Mouse (Mus musculus): ENCODE measurements at regions not wholly inside any gene's neighbourhood (a gene's known extent, or its start where the extent isn't known, plus 50 kb on each side); places are given as distances from the start of the nearest gene placed in this dataset.

GRCm38 (mm10) chr4:127533726-127534125, 175.7 kb upstream of the Gjb5 start:
- DNase-seq (ENCODE audit: low spot score in 2 of 2), result no peak

GRCm38 (mm10) chr4:127530779-127531178, 172.8 kb upstream of the Gjb5 start:
- no peak for DNase-seq (ENCODE audit: low spot score in 2 of 2)

- no peak for DNase-seq (ENCODE audit: low spot score in 2 of 2)
Measured at GRCm38 (mm10) chr4:127522151-127522550, 164.2 kb upstream of the Gjb5 start.

GRCm38 (mm10) chr4:127517978-127518377, 160.0 kb upstream of the Gjb5 start:
- no peak for DNase-seq (ENCODE audit: low spot score in 2 of 2)

GRCm38 (mm10) chr4:127517539-127517938, 159.6 kb upstream of the Gjb5 start:
- DNase-seq (ENCODE audit: low spot score in 2 of 2), result no peak

- no peak for DNase-seq (ENCODE audit: low spot score in 2 of 2)
Measured at GRCm38 (mm10) chr4:127509936-127510335, 152.0 kb upstream of the Gjb5 start.

- no peak for DNase-seq (ENCODE audit: low spot score in 2 of 2)
Measured at GRCm38 (mm10) chr4:127502621-127503020, 144.6 kb upstream of the Gjb5 start.

- no peak for DNase-seq (ENCODE audit: low spot score in 2 of 2)
Measured at GRCm38 (mm10) chr4:127501881-127502280, 143.9 kb upstream of the Gjb5 start.

- DNase-seq (ENCODE audit: low spot score in 2 of 2), result no peak
Measured at GRCm38 (mm10) chr4:127487016-127487780, 129.2 kb upstream of the Gjb5 start.

GRCm38 (mm10) chr4:127485238-127485637, 127.3 kb upstream of the Gjb5 start:
- no peak for DNase-seq (ENCODE audit: low spot score in 2 of 2)

GRCm38 (mm10) chr4:127482461-127482860, 124.5 kb upstream of the Gjb5 start:
- no peak for DNase-seq (ENCODE audit: low spot score in 2 of 2)

GRCm38 (mm10) chr4:127480339-127480738, 122.4 kb upstream of the Gjb5 start:
- DNase-seq (ENCODE audit: low spot score in 2 of 2), result no peak

GRCm38 (mm10) chr4:127469877-127470276, 111.9 kb upstream of the Gjb5 start:
- DNase-seq (ENCODE audit: low spot score in 2 of 2), result no peak

GRCm38 (mm10) chr4:127454511-127455119, 96.6 kb upstream of the Gjb5 start:
- no peak for DNase-seq (ENCODE audit: low spot score in 2 of 2)

GRCm38 (mm10) chr4:127452081-127452480, 94.1 kb upstream of the Gjb5 start:
- no peak for DNase-seq (ENCODE audit: low spot score in 2 of 2)

- DNase-seq (ENCODE audit: low spot score in 2 of 2), result no peak
Measured at GRCm38 (mm10) chr4:127445300-127445699, 87.3 kb upstream of the Gjb5 start.

- DNase-seq (ENCODE audit: low spot score in 2 of 2), result no peak
Measured at GRCm38 (mm10) chr4:127444056-127444455, 86.1 kb upstream of the Gjb5 start.

- no peak for DNase-seq (ENCODE audit: low spot score in 2 of 2)
Measured at GRCm38 (mm10) chr4:127442001-127442400, 84.0 kb upstream of the Gjb5 start.

GRCm38 (mm10) chr4:127440602-127441001, 82.6 kb upstream of the Gjb5 start:
- no peak for DNase-seq (ENCODE audit: low spot score in 2 of 2)

GRCm38 (mm10) chr4:127435076-127435475, 77.1 kb upstream of the Gjb5 start:
- DNase-seq (ENCODE audit: low spot score in 2 of 2), result peak; percentile 49 to 83

- DNase-seq (ENCODE audit: low spot score in 2 of 2), result no peak
Measured at GRCm38 (mm10) chr4:127430237-127430636, 72.3 kb upstream of the Gjb5 start.

- DNase-seq (ENCODE audit: low spot score in 2 of 2), result no peak
Measured at GRCm38 (mm10) chr4:127429748-127430147, 71.8 kb upstream of the Gjb5 start.

- no peak for DNase-seq (ENCODE audit: low spot score in 2 of 2)
Measured at GRCm38 (mm10) chr4:127423855-127424254, 65.9 kb upstream of the Gjb5 start.
